Mouse (Mus musculus) hindbrain, embryonic 13.5 days (tissue): ENCODE results near the gene Ldhal6b. TPM values are rescaled to one million over a fixed set of nuclear protein-coding genes. Genes with fewer than 3 reads are reported as not detected.

ENCODE experiments used
- ATAC-seq: fragments of 200-750 bp; cut with Nextera tagmentation; 2 replicates; pipeline ENCODE4 v1.8.0; 2017; ENCODE audit warnings: moderate TSS enrichment; ENCODE audit not compliant: low FRiP score
- H3K27ac ChIP-seq: fragments of 300-500 bp; sonication (generic); 2 replicates; pipeline ENCODE4 v1.5.1; 2015; ENCODE audit warnings: inconsistent platforms, mild to moderate bottlenecking, moderate library complexity
- H3K27me3 ChIP-seq: fragments of 300-500 bp; sonication (generic); 2 replicates; pipeline ENCODE4 v1.6.1; 2015; ENCODE audit warnings: mild to moderate bottlenecking, inconsistent platforms
- H3K36me3 ChIP-seq: fragments of 300-500 bp; sonication (generic); 2 replicates; pipeline ENCODE4 v1.6.1; 2015; ENCODE audit warnings: mild to moderate bottlenecking, inconsistent platforms
- H3K4me1 ChIP-seq: fragments of 300-500 bp; sonication (generic); replicated peaks from 2 replicates; pipeline ENCODE4 v1.6.1; 2015; ENCODE audit warnings: inconsistent platforms
- H3K4me2 ChIP-seq: fragments of 300-500 bp; sonication (generic); 2 replicates; pipeline ENCODE4 v1.6.1; 2015; ENCODE audit warnings: inconsistent platforms, mild to moderate bottlenecking, moderate library complexity
- H3K4me3 ChIP-seq: fragments of 300-500 bp; sonication (generic); 2 replicates; pipeline ENCODE4 v1.5.1; 2015; ENCODE audit warnings: mild to moderate bottlenecking, inconsistent platforms
- H3K9ac ChIP-seq: fragments of 300-500 bp; sonication (generic); 2 replicates; pipeline ENCODE4 v1.6.1; 2015; ENCODE audit warnings: mild to moderate bottlenecking, inconsistent platforms
- H3K9me3 ChIP-seq: fragments of 300-500 bp; sonication (generic); 2 replicates; pipeline ENCODE4 v1.6.1; 2016; ENCODE audit warnings: inconsistent platforms
- WGBS: fragments of 180-500 bp; shearing (Covaris S2); methylation state at CpG from one replicate; pipeline ENCODE4 v1.1.7; 2015; 5-methylcytosine and 5-hydroxymethylcytosine counted together
- microRNA-seq: library from miRNA; unstranded; fragments of <30 nt; microRNA quantifications from one replicate; pipeline ENCODE4, GENCODE M21; 2016
- polyA plus RNA-seq: library from polyadenylated mRNA; unstranded; fragments of >200 nt; fragmentation: Nextera tagmentation; extraction: Ambion mirVana; gene quantifications from 2 replicates; pipeline ENCODE4 v1.2.1, GENCODE M21; 2015

The Ldhal6b gene
- polyA plus RNA-seq, 1 experiment from 2014 or later, result 0.18 TPM

GRCm38 (mm10) chr17:5385694-5386093, 32.9 kb downstream of the Ldhal6b start:
- ATAC-seq, result no peak
- Histone ChIP-seq H3K9ac (no peak overlapping the region), H3K4me2 (no peak overlapping the region), H3K27ac (no peak overlapping the region), H3K36me3 (no peaks in the 10 kb centered on the region), H3K4me1 (peaks cover 15% of the 10 kb centered on the region), H3K4me3 (no peak overlapping the region), H3K27me3 (no peaks in the 10 kb centered on the region), H3K9me3 (no peaks in the 10 kb centered on the region)
- WGBS, result 96% methylated on average over 1 of the region's 1 CpGs

GRCm38 (mm10) chr17:5377930-5378310, 40.6 kb downstream of the Ldhal6b start:
- Histone ChIP-seq H3K36me3 (no peaks in the 10 kb centered on the region), H3K9ac (no peak overlapping the region), H3K27ac (no peak overlapping the region), H3K4me1 (peaks cover 14% of the 10 kb centered on the region), H3K4me3 (no peak overlapping the region), H3K9me3 (no peaks in the 10 kb centered on the region), H3K27me3 (0 out of 2 replicates have a peak, but pooled peaks cover 5% of the 10 kb centered on the region), H3K4me2 (peak overlapping the region; percentile 24)
- WGBS, result 34% methylated on average over 7 of the region's 7 CpGs
- ATAC-seq, result no peak

GRCm38 (mm10) chr17:5377151-5377929, 41.2 kb downstream of the Ldhal6b start:
- 20% methylated on average over 11 of the region's 11 CpGs for WGBS
- no peaks in the 10 kb centered on the region for H3K36me3 ChIP-seq
- no peak overlapping the region for H3K4me3 ChIP-seq
- no peak for ATAC-seq
- H3K4me2 ChIP-seq, result peak overlapping the region; percentile 24
- no peaks in the 10 kb centered on the region for H3K9me3 ChIP-seq
- H3K4me1 ChIP-seq, result peaks cover 14% of the 10 kb centered on the region
- H3K27me3 ChIP-seq, result 0 out of 2 replicates have a peak, but pooled peaks cover 5% of the 10 kb centered on the region
- peak overlapping the region; percentile 35; the same call in 1 of the 2 replicates for H3K9ac ChIP-seq
- H3K27ac ChIP-seq, result peak overlapping the region; percentile 40

- Histone ChIP-seq H3K36me3 (no peaks in the 10 kb centered on the region), H3K27me3 (0 out of 2 replicates have a peak, but pooled peaks cover 5% of the 10 kb centered on the region), H3K9ac (no peak overlapping the region), H3K4me2 (no peak overlapping the region), H3K27ac (no peak overlapping the region), H3K9me3 (no peaks in the 10 kb centered on the region), H3K4me3 (no peak overlapping the region), H3K4me1 (peaks cover 12% of the 10 kb centered on the region)
- WGBS, result 70% methylated on average over 8 of the region's 8 CpGs
- no peak for ATAC-seq
These were observed 45.6 kb downstream of the Ldhal6b start for GRCm38 (mm10) chr17:5372951-5373350.

GRCm38 (mm10) chr17:5371521-5371920, 47.0 kb downstream of the Ldhal6b start:
- no peak overlapping the region for H3K4me3 ChIP-seq
- 52% methylated on average over 7 of the region's 7 CpGs for WGBS
- ATAC-seq, result no peak

GRCm38 (mm10) chr17:5371032-5371431, 47.5 kb downstream of the Ldhal6b start:
- Histone ChIP-seq H3K9ac (no peak overlapping the region), H3K36me3 (no peaks in the 10 kb centered on the region), H3K4me3 (no peak overlapping the region), H3K27me3 (0 out of 2 replicates have a peak, but pooled peaks cover 5% of the 10 kb centered on the region), H3K9me3 (no peaks in the 10 kb centered on the region), H3K4me2 (no peak overlapping the region), H3K27ac (no peak overlapping the region), H3K4me1 (peaks cover 2% of the 10 kb centered on the region)
- 64% methylated on average over 4 of the region's 4 CpGs for WGBS
- ATAC-seq, result no peak

More at GRCm38 (mm10) chr17:5371521-5371920, 47.0 kb downstream of the Ldhal6b start:
- Histone ChIP-seq H3K9me3 (no peaks in the 10 kb centered on the region), H3K4me1 (no peaks in the 10 kb centered on the region; the same call in 1 of the 2 replicates), H3K27ac (no peak overlapping the region), H3K4me2 (no peak overlapping the region), H3K27me3 (0 out of 2 replicates have a peak, but pooled peaks cover 5% of the 10 kb centered on the region), H3K36me3 (no peaks in the 10 kb centered on the region), H3K9ac (no peak overlapping the region)

Small RNAs within 50 kb of the gene (microRNA-seq; reads per million reads assigned to microRNA genes)
- not detected for gene Gm22475

Other genes with a start within 250 kb of the Ldhal6b start
- 104 and 106 TPM in 2 replicates for gene Tmem242, start 21.5 kb upstream of the Ldhal6b start, polyA plus RNA-seq
- gene Zdhhc14, start 73.8 kb upstream of the Ldhal6b start, polyA plus RNA-seq, result 6.5 and 6.8 TPM in 2 replicates